Mouse (Mus musculus): ENCODE results near the gene Colca2.

GRCm38 (mm10) chr9:51277834-51278498 lies 403 bp downstream of the Colca2 start:
- TF ChIP-seq POLR2A (IDR thresholded peaks at IDR 0.05; ENCODE audit: control insufficient read depth, low read depth, low read length) (no peak), CTCF (IDR thresholded peaks at IDR 0.05; ENCODE audit: control insufficient read depth, insufficient read depth, insufficient replicate concordance, low read depth, low read length) (no peak)
